Mouse (Mus musculus) monocyte, adult 2 months (primary cell): Measurements from ENCODE around the gene Cfl2.
"Not testable (repeated sequence)": the region's sequence is repeated elsewhere in the genome, so short reads cannot be mapped to it uniquely, and the experiment has no call there.

Experiments
- DNase-seq, 2 experiments: peaks; one replicate each; pipeline ENCODE4 v3.0.0; 2022; ENCODE audit warnings: low spot score in 2 of 2, low read depth in 1 of 2

The Cfl2 gene

GRCm38 (mm10) chr12:54862606-54863535 is at the start of gene Cfl2:
Gene Cfl2, minus strand, starts transcription at chr12:54862877.
- DNase-seq, result peak; percentile 54 to 72

- DNase-seq, result no peak
Observed at GRCm38 (mm10) chr12:54910387-54910786, 47.7 kb upstream of the Cfl2 start.

GRCm38 (mm10) chr12:54892559-54892958 is 29.9 kb upstream of the Cfl2 start:
- not testable (repeated sequence) for DNase-seq

- DNase-seq, result no peak
Observed at GRCm38 (mm10) chr12:54890426-54890825, 27.7 kb upstream of the Cfl2 start.

GRCm38 (mm10) chr12:54887580-54888127 is 25.0 kb upstream of the Cfl2 start:
- DNase-seq, result no peak

GRCm38 (mm10) chr12:54879630-54880029 is 17.0 kb upstream of the Cfl2 start:
- peak; percentile 9 to 32 for DNase-seq

GRCm38 (mm10) chr12:54879211-54879610 is 16.5 kb upstream of the Cfl2 start:
- DNase-seq, result no peak

- no peak for DNase-seq
Observed at GRCm38 (mm10) chr12:54877875-54878274, 15.2 kb upstream of the Cfl2 start.

- no peak for DNase-seq
Observed at GRCm38 (mm10) chr12:54876879-54877278, 14.2 kb upstream of the Cfl2 start.

GRCm38 (mm10) chr12:54874711-54875110 is 12.0 kb upstream of the Cfl2 start:
- no peak for DNase-seq

GRCm38 (mm10) chr12:54861991-54862605 is 579 bp downstream of the Cfl2 start:
- DNase-seq, result no peak

- DNase-seq, result no peak
Observed at GRCm38 (mm10) chr12:54859531-54859930, 3.1 kb downstream of the Cfl2 start.

- no peak for DNase-seq
Observed at GRCm38 (mm10) chr12:54850551-54850950, 12.1 kb downstream of the Cfl2 start.

GRCm38 (mm10) chr12:54844415-54844814 is 18.3 kb downstream of the Cfl2 start:
- no peak for DNase-seq

GRCm38 (mm10) chr12:54841576-54841975 is 21.1 kb downstream of the Cfl2 start:
- no peak for DNase-seq

- no peak for DNase-seq
Observed at GRCm38 (mm10) chr12:54839815-54840214, 22.9 kb downstream of the Cfl2 start.

- DNase-seq, result no peak
Observed at GRCm38 (mm10) chr12:54838931-54839330, 23.7 kb downstream of the Cfl2 start.

GRCm38 (mm10) chr12:54835608-54836570 is 26.8 kb downstream of the Cfl2 start:
- DNase-seq, result no peak

- no peak for DNase-seq
Observed at GRCm38 (mm10) chr12:54834925-54835447, 27.7 kb downstream of the Cfl2 start.

GRCm38 (mm10) chr12:54833856-54834399 is 28.7 kb downstream of the Cfl2 start:
- no peak for DNase-seq
